Mouse (Mus musculus) adrenal gland, postnatal 10 days (tissue): ENCODE measurements around the gene Hist1h2ac. TPM values are rescaled to one million over a fixed set of nuclear protein-coding genes. Genes with fewer than 3 reads are reported as not detected.

Source experiments
- microRNA-seq: library from miRNA; unstranded; fragments of <30 nt; microRNA quantifications from one replicate; pipeline ENCODE4 v1.2.0, GENCODE M21; 2021
- total RNA-seq, 2 experiments: library from RNA; stranded (reverse); gene quantifications; 2 replicates each; pipeline ENCODE4 v1.2.3; 2021

The Hist1h2ac gene
- total RNA-seq, 2 experiments from 2014 or later, result 8.3 to 9.7 TPM

Small RNA genes within 50 kb of the gene (microRNA-seq; reads per million reads assigned to microRNA genes)
- gene Gm44350, result not detected

Other genes with a start within 250 kb of the Hist1h2ac start
- gene Btn1a1, start 218.0 kb downstream of the Hist1h2ac start, total RNA-seq, result under 1 TPM in 1 of 2 experiments, not detected in 1; 0.55 TPM
- not detected for gene Btn2a2, start 195.1 kb downstream of the Hist1h2ac start, total RNA-seq
- gene Hist1h4h, start 152.9 kb downstream of the Hist1h2ac start, total RNA-seq, result 1,000 to 10,000 TPM in 1 of 2 experiments, 100 to 1,000 TPM in 1; 930 to 1,063 TPM
- 100 to 1,000 TPM; 261 to 325 TPM for gene Hist1h2af, start 150.0 kb downstream of the Hist1h2ac start, total RNA-seq
- 10 to 100 TPM; 76.3 to 91.7 TPM for gene Hist1h3g, start 148.5 kb downstream of the Hist1h2ac start, total RNA-seq
- 10 to 100 TPM; 20.9 to 25.4 TPM for gene Hist1h2bh, start 140.6 kb downstream of the Hist1h2ac start, total RNA-seq
- 100 to 1,000 TPM in 1 of 2 experiments, 10 to 100 TPM in 1; 93.2 to 104 TPM for gene Hist1h3f, start 139.9 kb downstream of the Hist1h2ac start, total RNA-seq
- gene Hist1h4f, start 132.3 kb downstream of the Hist1h2ac start, total RNA-seq, result 100 to 1,000 TPM; 529 to 619 TPM
- gene Hist1h1d, start 130.7 kb downstream of the Hist1h2ac start, total RNA-seq, result 10 to 100 TPM; 27.8 to 32.6 TPM
- gene Hist1h3e, start 121.6 kb downstream of the Hist1h2ac start, total RNA-seq, result 100 to 1,000 TPM; 246 to 271 TPM
- gene Hist1h2ae, start 112.7 kb downstream of the Hist1h2ac start, total RNA-seq, result 10 to 100 TPM; 54.9 to 55.0 TPM
- gene Hist1h2bg, start 112.6 kb downstream of the Hist1h2ac start, total RNA-seq, result 100 to 1,000 TPM; 395 to 462 TPM
- gene Hist1h2bf, start 109.8 kb downstream of the Hist1h2ac start, total RNA-seq, result 100 to 1,000 TPM; 168 to 215 TPM
- 10 to 100 TPM; 47.4 to 49.2 TPM for gene Hist1h2ad, start 109.6 kb downstream of the Hist1h2ac start, total RNA-seq
- gene Hist1h3d, start 108.2 kb downstream of the Hist1h2ac start, total RNA-seq, result 10 to 100 TPM; 38.0 to 43.5 TPM
- 100 to 1,000 TPM; 294 to 310 TPM for gene Hist1h4d, start 102.3 kb downstream of the Hist1h2ac start, total RNA-seq
- gene Hist1h2be, start 62.8 kb downstream of the Hist1h2ac start, total RNA-seq, result 10 to 100 TPM; 27.7 to 32.2 TPM
- gene Hist1h1e, start 61.4 kb downstream of the Hist1h2ac start, total RNA-seq, result 100 to 1,000 TPM; 180 to 217 TPM
- gene Hist1h2bc, start 251 bp upstream of the Hist1h2ac start, total RNA-seq, result 10 to 100 TPM; 76.4 to 77.6 TPM
- gene Hist1h1t, start 11.9 kb upstream of the Hist1h2ac start, total RNA-seq, result under 1 TPM; 0.69 to 0.88 TPM
- 100 to 1,000 TPM; 175 to 199 TPM for gene Hist1h4c, start 14.5 kb upstream of the Hist1h2ac start, total RNA-seq
- gene Hfe, start 26.9 kb upstream of the Hist1h2ac start, total RNA-seq, result 10 to 100 TPM; 23.3 to 31.0 TPM
- gene Hist1h1c, start 54.9 kb upstream of the Hist1h2ac start, total RNA-seq, result 100 to 1,000 TPM; 366 to 432 TPM
- gene Hist1h3c, start 61.7 kb upstream of the Hist1h2ac start, total RNA-seq, result 100 to 1,000 TPM; 127 to 144 TPM
- gene Hist1h2bb, start 62.8 kb upstream of the Hist1h2ac start, total RNA-seq, result 100 to 1,000 TPM; 173 to 206 TPM
- gene Hist1h2ab, start 67.2 kb upstream of the Hist1h2ac start, total RNA-seq, result 100 to 1,000 TPM; 281 to 334 TPM
- 100 to 1,000 TPM; 390 to 424 TPM for gene Hist1h3b, start 68.3 kb upstream of the Hist1h2ac start, total RNA-seq
- gene Hist1h4b, start 73.1 kb upstream of the Hist1h2ac start, total RNA-seq, result 100 to 1,000 TPM; 282 to 291 TPM
- 100 to 1,000 TPM; 238 to 251 TPM for gene Hist1h4a, start 77.3 kb upstream of the Hist1h2ac start, total RNA-seq
- 100 to 1,000 TPM; 258 to 301 TPM for gene Hist1h3a, start 78.4 kb upstream of the Hist1h2ac start, total RNA-seq
- gene Hist1h1a, start 79.7 kb upstream of the Hist1h2ac start, total RNA-seq, result 100 to 1,000 TPM; 231 to 274 TPM
- not detected for gene Trim38, start 86.0 kb upstream of the Hist1h2ac start, total RNA-seq
- 10 to 100 TPM; 16.2 to 33.8 TPM for gene Slc17a2, start 123.0 kb upstream of the Hist1h2ac start, total RNA-seq
- gene Slc17a3, start 155.5 kb upstream of the Hist1h2ac start, total RNA-seq, result 1 to 10 TPM; 3.5 to 5.0 TPM
- 1 to 10 TPM in 1 of 2 experiments, under 1 TPM in 1; 0.67 to 1.5 TPM for gene Slc17a1, start 183.8 kb upstream of the Hist1h2ac start, total RNA-seq
- gene Slc17a4, start 231.1 kb upstream of the Hist1h2ac start, total RNA-seq, result 1 to 10 TPM; 3.3 to 5.6 TPM